Mouse (Mus musculus): ENCODE measurements around the gene Gng3. TPM values are rescaled to one million over a fixed set of nuclear protein-coding genes. Genes with fewer than 3 reads are reported as not detected.

Gng3 gene
- polyA plus RNA-seq, 1 experiment from 2014 or later: 1.6 TPM

DNA sequence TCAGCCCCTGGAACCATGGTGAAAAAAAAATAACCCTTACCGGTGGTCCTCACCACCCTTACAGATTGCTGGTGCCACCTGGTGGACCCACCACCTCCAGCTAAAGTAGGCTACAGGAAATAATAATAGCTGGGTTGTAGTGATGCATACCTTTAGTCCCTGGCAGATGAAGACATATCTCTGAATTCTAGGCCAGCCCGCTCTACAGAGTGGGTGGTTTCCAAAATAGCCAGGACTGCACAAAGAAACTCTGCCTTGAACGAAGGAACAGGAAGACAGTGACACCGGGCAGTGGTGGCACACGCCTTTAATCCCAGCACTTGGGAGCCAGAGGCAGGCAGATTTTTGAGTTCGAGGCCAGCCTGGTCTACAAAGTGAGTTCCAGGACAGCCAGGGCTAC lies 25.3 kb upstream of the Gng3 start:
- TF ChIP-seq CTCF (IDR thresholded peaks at IDR 0.05; ENCODE audit: low read depth): no peak
- 84% methylated on average over 6 of the region's 6 CpGs for whole genome bisulfite sequencing
- H3K4me3 ChIP-seq (replicated peaks; ENCODE audit: low read depth, low read length): no peak overlapping the region

DNA sequence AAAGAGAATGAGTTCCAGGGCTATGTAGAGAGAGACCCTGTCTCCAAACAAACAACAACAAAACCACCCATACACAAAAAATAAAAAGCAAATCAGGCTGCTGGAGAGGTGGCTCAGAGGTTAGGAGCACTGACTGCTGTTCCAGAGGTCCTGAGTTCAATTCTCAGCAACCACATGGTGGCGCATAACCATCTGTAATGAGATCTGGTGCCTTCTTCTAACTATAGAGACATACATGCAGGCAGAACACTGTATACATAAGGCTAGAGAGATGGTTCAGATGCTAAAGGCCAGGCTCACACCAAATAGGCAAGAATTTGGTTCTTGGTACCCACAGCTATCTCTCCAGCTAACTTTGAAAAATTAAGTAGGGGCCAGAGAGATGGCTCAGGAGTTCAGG lies 20.0 kb upstream of the Gng3 start:
- ATAC-seq (replicated peaks; ENCODE audit: low FRiP score, low read depth): no peak
- WGBS: 22% methylated on average over 1 of the region's 1 CpGs
- no peak overlapping the region for H3K4me3 ChIP-seq (replicated peaks; ENCODE audit: low read depth, low read length)
- no peaks in the 10 kb centered on the region for H3K27me3 ChIP-seq (ENCODE audit: insufficient read depth, low read length)
- no peak overlapping the region for H3K4me2 ChIP-seq (ENCODE audit: low read length)
- TF ChIP-seq CTCF (IDR thresholded peaks at IDR 0.05; ENCODE audit: low read depth): peak; percentile 60
- no peak overlapping the region for H3K27ac ChIP-seq
- H3K9ac ChIP-seq (ENCODE audit: low read depth, low read length): no peak overlapping the region
- no peaks in the 10 kb centered on the region for H3K4me1 ChIP-seq (replicated peaks; ENCODE audit: insufficient read depth, low read length)
- no peaks in the 10 kb centered on the region for H3K9me3 ChIP-seq (replicated peaks; ENCODE audit: low read length)
- DNase-seq (ENCODE audit: low spot score): no peak
- H3K36me3 ChIP-seq (ENCODE audit: insufficient read depth, low read length): no peaks in the 10 kb centered on the region

More for the DNA sequence above, 25.3 kb upstream of the Gng3 start:
- no peak overlapping the region for H3K4me2 ChIP-seq (ENCODE audit: low read length)
- ATAC-seq (replicated peaks; ENCODE audit: low FRiP score, low read depth) (no peak), DNase-seq (ENCODE audit: low spot score) (no peak)
- H3K9me3 ChIP-seq (replicated peaks; ENCODE audit: low read length): no peaks in the 10 kb centered on the region
- H3K27ac ChIP-seq: no peak overlapping the region
- H3K36me3 ChIP-seq (ENCODE audit: insufficient read depth, low read length): no peaks in the 10 kb centered on the region
- no peaks in the 10 kb centered on the region for H3K4me1 ChIP-seq (replicated peaks; ENCODE audit: insufficient read depth, low read length)
- no peaks in the 10 kb centered on the region for H3K27me3 ChIP-seq (ENCODE audit: insufficient read depth, low read length)
- H3K9ac ChIP-seq (ENCODE audit: low read depth, low read length): no peak overlapping the region

DNA sequence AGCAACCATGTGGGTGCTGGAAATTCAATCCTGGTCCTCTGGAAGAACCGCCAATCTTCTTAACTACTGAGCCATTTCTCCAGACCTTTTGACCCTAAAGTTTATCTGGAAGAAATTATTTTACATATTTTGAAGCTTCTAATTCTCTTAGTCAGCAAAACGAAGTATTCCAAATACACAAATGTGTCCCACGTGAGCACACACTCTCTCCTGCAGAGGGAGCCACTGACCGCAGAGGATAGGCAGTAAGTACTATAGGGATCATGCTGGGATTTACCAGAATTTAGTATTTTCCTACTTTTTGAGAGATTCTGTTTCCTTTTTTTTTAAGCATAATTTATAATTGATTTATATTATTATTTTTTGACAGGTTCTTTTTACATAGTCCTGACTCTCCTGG lies 18.7 kb upstream of the Gng3 start:
- Histone ChIP-seq H3K9me3 (replicated peaks; ENCODE audit: low read length) (no peaks in the 10 kb centered on the region), H3K27ac (no peak overlapping the region), H3K27me3 (ENCODE audit: insufficient read depth, low read length) (no peaks in the 10 kb centered on the region), H3K4me3 (replicated peaks; ENCODE audit: low read depth, low read length) (no peak overlapping the region), H3K9ac (ENCODE audit: low read depth, low read length) (no peak overlapping the region), H3K36me3 (ENCODE audit: insufficient read depth, low read length) (no peaks in the 10 kb centered on the region), H3K4me1 (replicated peaks; ENCODE audit: insufficient read depth, low read length) (no peaks in the 10 kb centered on the region), H3K4me2 (ENCODE audit: low read length) (no peak overlapping the region)
- TF ChIP-seq CTCF (IDR thresholded peaks at IDR 0.05; ENCODE audit: low read depth): peak; percentile 78
- no peak; the same call in 1 of the 2 replicates for ATAC-seq (replicated peaks; ENCODE audit: low FRiP score, low read depth)
- DNase-seq (ENCODE audit: low spot score): peak; percentile 75
- WGBS: 40% methylated on average over 4 of the region's 4 CpGs

DNA sequence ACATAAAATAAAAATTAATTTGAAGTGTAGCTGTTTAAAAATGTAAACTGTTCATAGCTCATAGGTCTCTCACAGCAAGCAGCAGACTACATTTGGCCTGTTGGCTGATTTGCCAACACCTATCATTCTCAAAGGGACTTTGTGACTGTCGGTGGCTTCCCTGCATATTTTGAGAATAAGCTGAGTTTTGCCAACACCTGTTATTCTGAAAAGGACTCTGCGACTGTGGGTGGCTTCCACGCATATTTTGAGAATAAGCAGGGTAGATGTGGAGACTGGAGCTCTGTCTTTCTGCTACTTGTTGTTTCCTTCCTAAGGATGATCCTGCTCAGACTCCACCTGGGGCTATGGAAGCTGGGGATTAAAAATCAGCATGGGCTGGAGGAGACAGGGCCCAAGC lies 14.1 kb upstream of the Gng3 start:
- Histone ChIP-seq H3K36me3 (ENCODE audit: insufficient read depth, low read length) (no peaks in the 10 kb centered on the region), H3K9me3 (replicated peaks; ENCODE audit: low read length) (no peaks in the 10 kb centered on the region), H3K4me1 (replicated peaks; ENCODE audit: insufficient read depth, low read length) (no peaks in the 10 kb centered on the region), H3K27me3 (ENCODE audit: insufficient read depth, low read length) (no peaks in the 10 kb centered on the region), H3K9ac (ENCODE audit: low read depth, low read length) (no peak overlapping the region), H3K4me2 (ENCODE audit: low read length) (no peak overlapping the region), H3K4me3 (replicated peaks; ENCODE audit: low read depth, low read length) (no peak overlapping the region), H3K27ac (no peak overlapping the region)
- TF ChIP-seq CTCF (IDR thresholded peaks at IDR 0.05; ENCODE audit: low read depth): no peak
- DNase-seq (ENCODE audit: low spot score) (no peak), ATAC-seq (replicated peaks; ENCODE audit: low FRiP score, low read depth) (no peak)
- WGBS: 83% methylated on average over 3 of the region's 3 CpGs

DNA sequence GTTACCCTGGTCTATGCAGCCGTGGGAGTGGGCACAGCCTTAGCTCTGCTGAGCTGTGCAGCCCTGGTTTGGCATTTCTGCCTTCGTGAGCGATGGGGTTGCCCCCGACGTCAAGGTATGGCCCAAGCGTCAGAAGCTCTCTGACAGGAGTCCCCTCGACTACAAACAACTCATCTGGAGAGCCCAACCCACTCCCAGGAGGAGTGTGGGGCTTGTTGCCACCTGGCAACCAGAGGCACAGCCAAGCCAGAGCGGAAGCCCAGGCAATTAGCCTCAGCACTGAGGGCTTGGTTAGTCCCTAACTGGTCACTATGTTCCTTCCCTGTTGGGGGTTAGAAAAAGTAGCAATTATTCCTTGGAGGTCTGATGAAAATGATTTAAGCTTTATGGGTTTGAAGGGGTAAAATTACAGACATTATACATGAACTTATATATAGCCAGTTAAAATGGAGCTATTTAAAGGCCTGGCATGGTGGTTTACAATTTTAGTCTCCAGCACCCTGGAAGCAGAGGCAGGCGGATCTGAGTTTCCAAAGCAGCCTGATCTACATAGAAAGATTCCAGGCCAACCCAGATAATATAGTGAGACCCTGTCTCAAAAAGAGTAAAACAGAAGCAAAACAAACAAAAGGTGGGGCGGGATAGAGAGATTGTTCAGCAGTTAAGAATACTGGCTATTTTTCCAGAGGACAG lies 13.4 kb upstream of the Gng3 start:
- no peak for TF ChIP-seq CTCF (IDR thresholded peaks at IDR 0.05; ENCODE audit: low read depth)
- DNase-seq (ENCODE audit: low spot score) (no peak), ATAC-seq (replicated peaks; ENCODE audit: low FRiP score, low read depth) (no peak)
- Histone ChIP-seq H3K36me3 (ENCODE audit: insufficient read depth, low read length) (0 out of 2 replicates have a peak, but pooled peaks cover 4% of the 10 kb centered on the region), H3K27me3 (ENCODE audit: insufficient read depth, low read length) (no peaks in the 10 kb centered on the region), H3K9ac (ENCODE audit: low read depth, low read length) (no peak overlapping the region), H3K4me1 (replicated peaks; ENCODE audit: insufficient read depth, low read length) (no peaks in the 10 kb centered on the region), H3K9me3 (replicated peaks; ENCODE audit: low read length) (no peaks in the 10 kb centered on the region), H3K27ac (no peak overlapping the region), H3K4me2 (ENCODE audit: low read length) (no peak overlapping the region), H3K4me3 (replicated peaks; ENCODE audit: low read depth, low read length) (no peak overlapping the region)
- WGBS: 51% methylated on average over 10 of the region's 10 CpGs

DNA sequence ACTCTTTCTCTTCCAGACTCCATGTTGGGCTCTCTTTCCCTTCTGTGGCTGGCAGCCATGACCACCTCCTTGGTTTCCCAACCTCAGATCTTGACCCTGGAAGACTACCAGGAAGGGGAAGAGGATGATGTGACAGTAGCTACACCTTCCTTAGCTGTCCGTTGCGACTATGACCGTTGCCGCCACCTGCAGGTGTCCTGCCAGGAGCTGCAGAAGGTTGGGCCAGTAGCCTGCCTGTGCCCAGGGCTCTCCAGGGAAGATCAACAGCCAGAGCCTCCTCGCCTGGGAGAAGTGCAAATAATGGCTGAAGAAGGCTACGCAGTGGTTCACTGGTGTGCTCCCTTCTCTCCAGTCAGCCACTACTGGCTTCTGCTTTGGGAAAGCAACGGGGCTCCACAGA lies 12.6 kb upstream of the Gng3 start:
- WGBS: 61% methylated on average over 7 of the region's 7 CpGs

More for the DNA sequence above, 12.6 kb upstream of the Gng3 start:
- no peak for DNase-seq (ENCODE audit: low spot score)
- Histone ChIP-seq H3K36me3 (ENCODE audit: insufficient read depth, low read length) (0 out of 2 replicates have a peak, but pooled peaks cover 9% of the 10 kb centered on the region), H3K4me3 (replicated peaks; ENCODE audit: low read depth, low read length) (no peak overlapping the region), H3K9me3 (replicated peaks; ENCODE audit: low read length) (no peaks in the 10 kb centered on the region), H3K4me2 (ENCODE audit: low read length) (no peak overlapping the region), H3K27me3 (ENCODE audit: insufficient read depth, low read length) (no peaks in the 10 kb centered on the region), H3K4me1 (replicated peaks; ENCODE audit: insufficient read depth, low read length) (no peaks in the 10 kb centered on the region), H3K9ac (ENCODE audit: low read depth, low read length) (no peak overlapping the region), H3K27ac (no peak overlapping the region)
- peak; percentile 4; the same call in 1 of the 2 replicates for TF ChIP-seq CTCF (IDR thresholded peaks at IDR 0.05; ENCODE audit: low read depth)
- ATAC-seq (replicated peaks; ENCODE audit: low FRiP score, low read depth): no peak

Measured in kidney, postnatal 0 days (tissue).